Mouse (Mus musculus) right cerebral cortex, postnatal 4 days (tissue): ENCODE measurements at regions not wholly inside any gene's neighbourhood (a gene's known extent, or its start where the extent isn't known, plus 50 kb on each side); places are given as distances from the start of the nearest gene placed in this dataset.
A peak's percentile ranks its signal among the peaks of the same experiment; 100 is the strongest.

Experiments
- DNase-seq: peaks from one replicate; pipeline ENCODE4 v3.0.0-alpha.2; 2022

DNA sequence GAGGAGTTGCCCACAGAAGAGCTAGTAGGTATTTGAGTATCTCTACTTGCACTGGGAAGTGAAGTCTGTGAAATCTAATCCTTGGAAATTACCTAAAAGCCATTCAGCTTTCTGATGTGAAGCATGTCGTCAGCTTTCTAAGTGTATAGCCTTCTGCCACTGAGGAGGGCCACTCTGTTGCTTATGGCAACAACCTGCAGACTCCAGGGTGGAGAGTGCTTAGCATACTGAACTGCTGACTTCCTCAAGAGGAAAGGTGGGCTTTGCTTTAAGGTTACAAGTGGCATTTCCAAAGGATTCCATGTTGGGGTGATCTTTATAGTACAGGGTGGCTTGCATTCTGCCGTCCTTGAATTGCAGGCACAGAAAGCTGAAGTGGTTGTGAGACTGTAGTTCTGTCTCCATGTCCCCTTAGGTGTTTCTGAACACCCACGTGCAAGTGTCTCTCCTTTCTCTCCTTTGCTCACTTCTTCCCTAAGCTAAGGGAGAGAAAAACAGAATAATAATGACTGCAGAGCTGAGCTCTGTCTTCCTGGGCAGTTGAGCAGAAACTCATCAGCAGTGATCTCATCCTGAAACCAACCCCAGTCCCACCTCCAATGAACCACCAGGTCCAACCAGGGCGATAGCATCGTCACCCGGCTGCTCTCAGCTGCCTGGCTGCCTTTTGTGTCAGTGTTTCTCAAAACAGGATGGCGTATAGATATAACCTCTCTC lies 292.3 kb upstream of the Nrp1 start:
- no peak for DNase-seq

DNA sequence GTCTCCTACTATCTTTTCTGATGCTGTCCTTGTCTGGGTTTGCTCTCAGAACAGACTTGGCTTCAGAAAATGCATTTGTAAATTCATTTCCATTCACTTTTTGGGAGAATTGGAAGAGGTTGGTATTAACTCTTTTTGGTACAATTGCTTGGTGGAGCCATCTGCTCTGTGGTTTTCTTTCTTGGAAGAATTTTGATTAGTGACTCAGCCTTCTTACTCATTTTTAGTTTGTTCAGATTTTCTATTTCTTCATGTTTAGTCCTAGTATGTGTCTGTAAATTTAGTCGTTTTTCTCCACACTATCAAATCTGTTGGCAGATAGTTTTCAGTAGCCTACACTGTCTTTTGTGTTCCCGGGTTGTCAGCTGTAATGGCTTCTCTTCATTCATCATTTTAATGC lies 288.7 kb upstream of the Nrp1 start:
- no peak for DNase-seq

DNA sequence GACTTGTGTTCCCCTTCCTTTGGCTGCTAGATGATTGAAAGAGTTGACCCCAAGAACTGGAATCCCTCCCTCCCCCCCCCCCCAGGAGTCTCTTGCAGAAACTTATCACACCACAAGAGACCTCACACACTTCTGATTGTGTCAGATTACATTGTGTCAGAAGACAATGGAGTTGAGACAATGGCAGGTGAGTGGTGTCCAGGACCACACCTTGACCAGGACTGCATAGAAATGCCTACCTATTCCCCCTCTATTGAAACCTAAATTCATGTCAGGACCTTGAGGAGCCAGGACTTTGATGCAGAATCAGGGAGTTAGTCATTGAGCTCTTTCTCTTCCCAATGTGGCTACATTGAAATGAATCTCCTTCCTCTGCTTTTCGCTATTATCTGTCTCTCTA lies 282.8 kb upstream of the Nrp1 start:
- no peak for DNase-seq

DNA sequence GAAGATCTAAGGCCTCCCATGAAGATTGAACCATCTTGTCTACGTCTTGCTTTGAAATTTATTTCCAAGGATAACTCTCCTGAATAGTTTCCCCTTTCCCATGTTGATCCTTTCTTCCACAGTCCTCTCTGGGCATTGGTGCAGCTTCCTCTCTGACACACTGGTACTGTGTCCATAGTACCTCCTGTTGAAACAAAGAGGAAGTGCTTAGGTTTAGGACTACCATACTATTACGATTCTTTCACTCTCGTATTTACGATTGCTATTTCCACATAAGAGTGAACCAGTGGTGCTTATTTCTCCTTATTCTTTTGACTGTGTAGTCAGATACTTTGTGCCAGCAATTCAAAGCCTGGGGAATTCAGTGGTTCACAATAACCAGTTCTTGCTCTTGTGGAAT lies 282.2 kb upstream of the Nrp1 start:
- DNase-seq: no peak

DNA sequence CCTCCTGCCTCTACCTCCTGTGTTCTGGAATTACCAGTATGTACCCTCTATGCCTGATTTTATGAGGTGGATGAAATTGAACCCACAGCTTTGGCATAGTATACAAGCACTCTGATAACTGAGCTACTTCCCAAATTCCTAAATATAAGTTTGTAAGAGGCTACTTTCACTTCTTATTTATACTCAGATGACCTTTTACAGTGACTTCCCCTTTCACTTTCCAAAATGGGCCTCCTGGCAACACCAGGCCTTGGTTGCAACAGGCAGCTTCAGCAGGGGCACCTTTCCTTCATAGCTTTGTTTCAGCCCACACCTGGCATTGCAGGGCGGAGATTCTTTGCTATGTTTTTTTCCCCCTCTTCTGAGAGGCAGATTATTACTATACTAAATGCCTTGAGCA lies 279.7 kb upstream of the Nrp1 start:
- DNase-seq: no peak

DNA sequence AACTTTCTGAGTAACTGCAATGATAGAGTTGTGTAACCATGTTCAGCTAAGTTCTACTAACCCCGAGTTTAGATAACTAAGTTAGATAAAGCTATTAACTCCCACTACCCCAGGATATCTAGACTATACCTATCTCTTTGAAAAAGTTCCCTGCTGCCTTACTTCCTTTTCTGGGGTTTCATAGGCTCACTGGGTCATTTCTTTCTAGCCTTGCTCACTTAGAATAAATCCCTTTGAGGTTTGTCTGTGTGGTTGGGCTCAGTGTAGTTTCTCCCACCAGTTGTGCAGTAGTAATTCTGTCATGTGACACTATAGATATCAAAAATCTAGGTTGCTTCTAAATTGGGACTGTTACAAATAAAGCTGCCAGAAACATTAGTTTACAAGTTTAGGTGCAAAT lies 272.6 kb upstream of the Nrp1 start:
- no peak for DNase-seq

DNA sequence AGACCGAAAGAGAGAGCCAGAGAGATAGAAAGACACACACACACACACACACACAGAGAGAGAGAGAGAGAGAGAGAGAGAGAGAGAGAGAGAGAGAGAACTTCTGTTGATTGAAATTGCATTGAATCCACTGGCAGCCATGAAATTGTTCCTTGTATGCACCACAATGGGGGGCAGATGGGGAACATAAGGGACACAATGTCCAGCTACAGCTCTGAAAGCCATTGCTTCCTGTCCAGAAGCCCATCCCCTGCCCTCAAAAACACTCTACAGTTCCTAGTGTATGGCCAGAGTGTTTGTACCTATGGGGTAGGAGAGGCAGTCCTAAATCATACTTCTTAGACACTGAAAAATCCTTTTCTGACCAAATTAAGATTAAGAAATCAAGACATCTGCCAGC lies 270.9 kb upstream of the Nrp1 start:
- DNase-seq: no peak

DNA sequence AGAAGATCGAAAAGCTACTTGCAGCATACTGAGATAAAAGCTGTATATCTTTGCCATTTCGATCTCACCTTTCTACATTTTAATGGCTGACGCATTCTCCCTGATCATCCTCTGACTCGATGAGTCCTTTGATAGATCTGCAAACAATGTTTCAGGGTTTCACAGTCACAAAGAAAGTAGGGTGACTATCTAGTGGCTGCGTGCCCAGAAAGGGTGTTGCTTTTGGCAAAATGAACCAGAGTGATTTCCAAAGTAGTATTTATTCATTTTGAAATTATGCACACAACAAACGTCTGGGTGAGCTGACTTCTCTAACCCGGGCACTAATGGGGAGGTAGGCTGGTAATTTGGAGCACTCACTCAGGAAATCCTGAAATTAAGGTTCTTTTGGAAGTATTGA lies 265.6 kb upstream of the Nrp1 start:
- peak; percentile 15 for DNase-seq

DNA sequence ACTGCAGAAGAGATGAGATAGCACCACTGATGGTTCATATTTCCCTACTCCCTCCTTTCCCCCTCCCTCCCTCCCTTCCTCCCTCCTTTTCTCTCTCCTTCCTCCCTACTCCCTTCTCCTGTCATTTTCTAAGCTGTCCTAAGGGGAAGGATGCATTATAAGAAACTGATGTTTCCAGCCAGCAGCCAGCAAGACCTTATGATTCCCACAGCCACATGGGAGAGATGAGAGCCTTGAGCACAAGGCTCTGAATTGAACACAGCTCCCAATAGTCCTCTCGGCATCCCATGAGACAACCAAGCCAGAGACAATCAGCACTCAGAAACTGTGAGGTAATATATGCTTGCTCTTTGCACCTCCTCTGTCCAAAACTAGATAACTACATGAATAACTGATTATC lies 263.0 kb upstream of the Nrp1 start:
- DNase-seq: no peak

DNA sequence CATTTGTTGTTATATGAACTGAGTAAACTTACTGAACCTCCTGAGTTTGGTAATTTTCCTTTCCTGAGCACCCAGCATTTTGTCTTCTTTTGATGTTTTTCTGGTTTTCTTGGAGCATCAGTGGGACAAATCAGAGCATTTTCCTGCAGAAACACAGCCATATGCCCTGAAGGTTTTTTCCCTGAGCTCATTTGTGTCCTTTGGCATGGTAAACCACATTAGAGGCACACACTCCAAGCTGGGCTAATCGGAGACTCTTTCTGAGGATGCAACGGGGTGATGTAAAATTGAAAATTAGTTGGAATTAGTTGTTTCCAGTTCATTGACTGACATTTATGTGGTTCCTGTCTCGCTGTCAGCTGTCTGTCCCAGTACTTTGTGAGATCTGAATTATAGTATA lies 260.8 kb upstream of the Nrp1 start:
- DNase-seq: no peak

DNA sequence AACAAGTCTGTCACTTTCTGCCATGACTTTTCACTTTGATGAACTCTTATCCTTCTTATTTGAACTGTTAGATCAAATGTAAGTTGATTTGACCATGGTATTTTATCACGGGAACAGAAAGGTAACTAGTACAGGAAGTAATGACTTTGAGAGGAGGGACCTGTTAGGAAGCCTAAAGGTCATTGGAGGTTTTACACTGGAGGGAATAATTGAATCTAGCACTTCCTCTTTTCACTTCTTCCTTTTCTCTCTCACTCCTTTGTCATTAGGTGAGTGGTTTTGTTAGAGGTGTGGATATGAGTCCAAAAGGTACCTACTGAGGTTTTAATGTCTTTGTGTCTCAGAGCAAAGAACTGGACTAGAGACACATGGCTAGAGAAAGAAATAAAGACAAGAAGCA lies 255.0 kb upstream of the Nrp1 start:
- no peak for DNase-seq

DNA sequence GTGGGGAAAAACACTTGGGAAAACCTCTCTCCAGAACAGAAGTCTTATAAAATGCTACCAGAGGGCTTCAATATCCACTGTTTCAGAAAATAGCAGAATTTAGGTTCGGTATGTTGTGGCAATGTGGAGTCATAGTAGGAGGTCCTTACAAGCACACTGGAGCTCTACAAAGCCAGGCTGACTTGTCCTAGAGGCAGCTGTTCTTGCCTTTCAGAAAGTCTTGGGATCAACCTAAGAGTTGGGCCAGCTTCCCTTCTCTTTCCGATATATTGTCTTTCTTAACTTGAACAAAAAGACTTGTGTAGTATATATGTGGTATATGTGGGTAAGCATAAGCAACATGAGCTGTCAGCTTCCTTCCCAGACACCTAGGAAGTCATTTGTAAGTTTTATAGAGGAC lies 251.8 kb upstream of the Nrp1 start:
- DNase-seq: no peak

DNA sequence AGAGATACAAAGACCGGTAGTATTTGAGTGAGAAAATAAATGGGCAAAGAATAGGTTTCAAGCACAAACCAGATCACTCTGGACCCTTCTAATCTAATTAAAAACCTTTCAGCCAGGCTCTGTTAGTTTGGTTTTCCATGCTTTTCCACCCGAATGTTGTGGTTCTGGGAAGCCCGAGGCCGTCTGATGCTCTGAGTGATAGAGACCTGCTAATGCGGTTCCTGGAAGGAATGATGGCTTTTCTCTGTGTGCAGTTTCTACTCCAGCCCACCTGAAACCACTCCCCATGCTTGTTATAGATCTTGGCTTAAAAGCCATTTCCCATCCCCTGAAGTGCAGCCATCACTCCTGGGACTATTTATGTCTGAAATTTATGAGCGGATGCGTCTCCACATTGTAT lies 251.4 kb upstream of the Nrp1 start:
- DNase-seq: no peak

DNA sequence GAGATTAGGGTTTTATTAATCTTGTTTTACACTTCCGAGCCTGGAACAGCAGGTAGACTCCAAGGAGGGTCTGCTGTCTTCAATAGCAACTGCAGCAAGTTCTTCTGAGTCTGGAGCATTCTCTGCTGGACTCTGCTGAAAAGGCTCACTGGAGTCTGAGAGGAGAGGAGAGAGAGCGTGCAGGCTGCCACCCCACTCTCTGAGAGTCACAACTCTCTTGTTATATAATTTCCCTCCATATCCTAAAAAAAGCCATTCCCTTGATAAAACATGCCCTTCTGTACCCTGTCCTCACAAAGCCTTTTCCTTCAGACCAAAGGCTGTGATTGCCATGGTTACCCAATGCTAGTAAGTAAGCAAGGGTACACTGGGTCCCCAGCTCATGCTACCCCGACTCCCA lies 249.4 kb upstream of the Nrp1 start:
- DNase-seq: no peak

DNA sequence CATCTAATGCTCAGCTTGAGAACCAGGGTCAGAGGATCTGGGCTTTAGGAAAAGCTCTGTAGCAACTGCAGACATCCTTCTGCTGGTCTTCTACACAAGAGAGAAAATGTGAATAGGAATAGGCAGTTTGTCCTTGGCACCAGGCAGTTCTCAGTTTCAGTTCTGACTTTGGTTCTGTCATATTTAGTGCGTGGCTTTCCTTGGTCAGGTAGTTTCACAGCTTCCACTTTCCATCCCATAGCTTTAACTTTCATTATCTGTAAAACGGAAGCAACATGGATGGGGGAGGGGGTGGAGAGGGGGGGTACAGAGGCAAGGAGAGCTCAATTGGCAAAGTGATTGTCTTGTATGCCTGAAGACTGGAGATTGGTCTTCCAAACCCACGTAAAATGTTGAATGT lies 247.3 kb upstream of the Nrp1 start:
- no peak for DNase-seq

DNA sequence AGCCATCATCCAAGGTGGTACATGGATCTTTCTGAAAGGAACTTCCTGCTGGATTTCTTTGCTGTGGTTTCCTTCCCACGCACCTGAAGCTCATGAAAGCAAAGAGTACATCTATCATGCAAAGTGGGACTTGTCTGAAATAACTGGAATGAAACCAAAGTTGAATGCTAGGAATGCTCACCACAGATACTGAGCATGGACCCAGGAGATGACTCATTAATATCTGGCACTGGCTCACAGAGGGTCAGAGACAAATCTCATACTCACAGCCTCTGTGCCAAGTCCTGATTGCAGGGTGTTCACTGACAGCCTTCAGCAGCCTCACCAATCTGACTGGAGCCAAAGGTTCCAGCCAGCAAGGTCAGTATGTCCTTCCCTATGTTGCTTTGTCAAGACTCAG lies 245.3 kb upstream of the Nrp1 start:
- no peak for DNase-seq

DNA sequence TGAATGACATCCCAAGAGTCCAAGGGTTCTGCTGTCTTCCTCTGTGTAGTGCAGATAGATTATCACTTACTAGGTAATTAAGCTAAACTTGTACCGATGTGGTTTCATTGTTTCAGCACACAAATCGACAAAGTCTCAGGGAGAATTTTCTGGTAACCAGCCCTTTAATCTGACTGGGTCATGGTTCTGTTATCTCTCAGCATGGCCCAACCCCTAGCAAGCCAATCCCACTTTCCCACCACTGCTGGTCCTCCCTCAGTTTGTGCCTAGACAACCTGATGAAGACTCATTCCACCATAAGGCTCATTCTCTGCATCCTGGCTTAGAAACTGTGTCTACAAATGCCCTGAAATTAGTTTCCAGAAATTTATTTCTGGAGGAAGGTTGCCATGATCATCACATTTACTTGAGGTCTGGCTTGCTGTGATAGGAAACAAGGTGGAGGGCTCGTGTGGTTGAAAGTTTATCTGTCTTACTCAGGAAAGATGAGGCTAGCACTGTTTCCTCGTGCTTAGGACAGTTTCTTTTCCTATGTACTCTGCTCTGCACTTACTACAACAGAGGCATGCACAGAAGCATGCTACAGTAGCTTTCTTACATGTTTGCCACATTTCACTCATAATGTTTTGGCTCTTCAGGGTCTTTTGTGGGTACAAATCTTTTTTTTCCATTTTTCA lies 217.0 kb upstream of the Nrp1 start:
- no peak for DNase-seq

DNA sequence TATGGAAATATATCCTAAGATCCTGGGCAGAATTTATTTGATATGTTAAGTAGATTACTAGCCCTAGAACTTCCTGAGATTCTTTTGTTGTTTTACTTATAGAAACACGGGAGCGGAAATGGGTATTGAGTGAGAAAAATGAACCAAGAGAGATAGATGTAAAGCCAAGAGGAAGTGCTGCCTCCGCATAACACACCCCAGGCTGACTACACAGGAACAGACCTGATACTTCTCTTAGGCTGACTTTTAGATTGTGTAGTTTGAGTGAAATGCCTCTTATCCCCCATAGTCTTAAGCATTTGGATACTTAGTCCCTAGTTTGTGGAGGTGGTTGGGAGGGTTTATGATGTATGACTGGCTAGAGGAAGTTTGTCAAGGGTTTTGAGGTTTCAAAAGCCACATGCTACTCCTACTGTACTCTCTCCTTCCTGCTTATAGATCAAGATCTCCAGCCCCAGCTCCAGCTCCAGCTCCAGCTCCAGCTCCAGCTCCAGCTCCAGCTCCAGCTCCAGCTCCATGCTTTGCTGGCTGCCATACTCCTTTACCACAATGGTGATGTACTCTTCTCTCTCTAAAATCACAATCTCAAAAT lies 210.0 kb upstream of the Nrp1 start:
- no peak for DNase-seq

DNA sequence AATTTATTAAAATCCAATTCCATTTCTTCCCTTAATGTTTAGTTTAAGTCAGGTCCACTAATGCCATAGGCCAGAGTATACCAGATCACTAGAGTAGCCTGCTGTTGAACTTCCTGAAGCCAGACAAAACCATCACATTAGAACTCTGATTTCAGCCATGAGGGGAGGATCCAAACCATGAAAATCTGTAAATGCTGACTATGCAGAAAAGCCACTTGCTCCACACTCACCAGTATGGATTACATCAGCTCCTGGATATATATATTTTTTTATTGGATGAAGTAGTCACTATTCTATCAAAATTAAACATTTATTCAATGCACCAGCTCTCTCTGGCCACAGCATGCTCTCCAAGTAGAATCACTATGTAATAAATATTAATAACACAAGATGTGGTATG lies 202.8 kb upstream of the Nrp1 start:
- DNase-seq: no peak

DNA sequence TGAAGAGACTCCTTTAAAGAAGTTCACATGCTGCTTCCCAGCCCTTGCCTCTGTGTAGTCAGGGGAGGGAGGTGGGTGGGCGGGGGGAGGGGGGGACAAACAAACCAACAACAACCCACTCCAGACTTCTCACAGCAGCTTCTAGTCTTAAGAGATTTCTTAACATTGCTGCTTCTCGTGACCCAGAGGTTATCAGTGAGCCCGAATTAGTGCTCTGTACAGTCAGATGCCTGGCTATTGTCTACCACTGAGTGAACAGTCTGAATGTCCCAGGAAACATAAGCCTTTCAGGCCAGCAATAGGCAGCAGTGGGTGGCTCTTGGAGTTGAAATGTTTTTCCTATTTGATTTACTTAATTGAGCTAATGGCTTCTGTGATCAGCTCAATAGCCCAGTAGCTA lies 202.2 kb upstream of the Nrp1 start:
- DNase-seq: no peak

DNA sequence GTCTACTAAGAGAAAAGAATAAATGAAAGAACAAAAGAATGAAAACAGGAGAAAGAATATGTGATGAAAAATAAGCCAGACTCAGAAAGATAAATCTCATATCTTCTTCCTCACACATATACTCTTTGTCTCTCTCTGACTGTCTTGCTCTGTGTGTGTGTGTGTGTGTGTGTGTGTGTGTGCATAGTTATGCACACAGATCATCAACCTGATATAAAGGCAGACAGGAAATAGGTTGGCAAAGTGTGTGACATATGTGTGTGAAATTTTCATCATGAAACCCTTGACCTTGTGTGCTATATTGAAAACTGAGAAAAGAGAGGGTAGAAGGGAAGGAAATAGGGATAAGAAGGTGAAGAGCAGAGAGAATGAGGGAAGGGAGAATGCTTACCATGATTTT lies 195.5 kb upstream of the Nrp1 start:
- DNase-seq: no peak

DNA sequence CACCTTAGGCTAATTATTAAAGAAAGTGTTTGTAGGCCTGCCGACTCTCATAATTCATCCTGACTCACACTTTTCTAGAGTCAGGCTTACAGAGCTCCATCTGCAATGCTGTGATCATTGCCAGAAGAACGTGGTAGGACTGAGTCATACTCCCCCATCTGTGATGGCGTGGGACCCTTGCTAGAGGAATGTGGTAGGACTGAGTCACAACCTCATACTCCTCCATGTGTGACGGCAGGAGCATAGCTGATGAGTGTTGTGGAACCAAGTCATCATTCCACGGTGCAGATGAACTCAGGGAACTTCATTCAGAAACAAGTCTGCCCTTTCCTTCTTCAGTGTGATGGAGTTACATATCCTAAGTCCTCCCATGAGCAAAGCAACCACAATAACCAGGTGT lies 193.4 kb upstream of the Nrp1 start:
- no peak for DNase-seq

DNA sequence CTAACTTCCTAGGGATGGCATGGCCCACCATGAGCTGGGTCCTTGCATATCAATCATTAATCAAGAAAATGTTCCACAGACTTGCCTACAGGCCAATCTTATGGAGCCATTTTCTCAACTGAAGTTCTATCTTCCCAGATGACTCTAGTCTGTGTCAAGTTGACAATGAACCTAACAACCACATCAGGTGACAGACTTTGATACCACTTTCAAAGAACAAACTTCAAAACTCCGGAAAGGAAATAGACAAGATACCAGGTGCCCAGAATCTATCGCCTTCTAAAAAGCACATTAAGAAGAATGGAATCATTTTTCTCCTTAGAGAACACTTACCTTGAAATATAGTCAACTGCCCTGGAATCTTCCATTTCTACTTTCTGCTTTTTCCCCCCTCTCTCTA lies 192.8 kb upstream of the Nrp1 start:
- DNase-seq: no peak

DNA sequence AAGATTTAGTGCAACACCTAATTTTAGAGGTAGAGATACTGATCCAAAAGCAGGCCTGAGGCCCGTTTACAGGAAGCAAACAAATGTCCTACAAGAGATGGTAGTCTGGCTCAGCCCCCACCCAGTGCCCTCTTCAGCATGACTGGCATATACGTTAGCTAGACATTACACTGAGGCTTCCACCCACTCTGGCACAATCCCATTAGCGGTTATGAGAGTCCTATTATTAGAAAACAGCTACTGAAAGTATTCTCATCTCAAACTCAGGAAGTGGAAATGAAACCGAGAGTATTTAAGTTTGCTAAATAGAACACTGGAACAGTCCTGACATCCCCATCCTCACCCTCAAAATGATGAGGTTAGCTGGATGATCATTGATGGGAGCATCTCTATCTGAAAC lies 192.3 kb upstream of the Nrp1 start:
- no peak for DNase-seq

DNA sequence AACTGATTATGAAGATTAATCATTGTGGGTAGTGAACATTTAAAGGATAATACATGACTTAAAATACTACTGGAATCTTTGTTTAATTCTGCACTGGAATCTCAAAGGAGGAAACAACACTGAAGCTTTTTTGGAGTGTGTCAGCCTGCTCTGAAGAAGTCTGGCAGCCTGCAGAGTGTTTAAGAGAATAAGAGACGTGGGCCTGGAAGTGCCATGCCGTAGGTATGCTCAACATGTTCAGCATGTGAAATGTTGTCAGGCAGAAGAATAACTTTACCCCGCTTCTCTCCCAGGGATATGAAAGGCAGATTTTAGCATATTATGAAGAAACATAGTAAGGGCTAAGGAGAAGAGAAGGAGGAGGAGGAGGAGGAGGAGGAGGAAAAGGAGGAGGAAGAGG lies 189.6 kb upstream of the Nrp1 start:
- DNase-seq: no peak
